Mouse (Mus musculus) c-Kit-negative CD71-positive TER-119-positive erythroid progenitor cells, embryonic 14.5 days (primary cell): ENCODE measurements around the gene Pnpla8.
"Not testable (repeated sequence)": the region's sequence is repeated elsewhere in the genome, so short reads cannot be mapped to it uniquely, and the experiment has no call there.

ENCODE experiments used
- DNase-seq: peaks from one replicate; pipeline ENCODE4 v3.0.0-alpha.2; 2013; ENCODE audit warnings: low read depth, low spot score

Gene Pnpla8

GRCm38 (mm10) chr12:44221070-44221469 is at the start of gene Pnpla8:
Pnpla8 (plus strand) TSS chr12:44221370.
- DNase-seq, result not testable (repeated sequence)

DNA sequence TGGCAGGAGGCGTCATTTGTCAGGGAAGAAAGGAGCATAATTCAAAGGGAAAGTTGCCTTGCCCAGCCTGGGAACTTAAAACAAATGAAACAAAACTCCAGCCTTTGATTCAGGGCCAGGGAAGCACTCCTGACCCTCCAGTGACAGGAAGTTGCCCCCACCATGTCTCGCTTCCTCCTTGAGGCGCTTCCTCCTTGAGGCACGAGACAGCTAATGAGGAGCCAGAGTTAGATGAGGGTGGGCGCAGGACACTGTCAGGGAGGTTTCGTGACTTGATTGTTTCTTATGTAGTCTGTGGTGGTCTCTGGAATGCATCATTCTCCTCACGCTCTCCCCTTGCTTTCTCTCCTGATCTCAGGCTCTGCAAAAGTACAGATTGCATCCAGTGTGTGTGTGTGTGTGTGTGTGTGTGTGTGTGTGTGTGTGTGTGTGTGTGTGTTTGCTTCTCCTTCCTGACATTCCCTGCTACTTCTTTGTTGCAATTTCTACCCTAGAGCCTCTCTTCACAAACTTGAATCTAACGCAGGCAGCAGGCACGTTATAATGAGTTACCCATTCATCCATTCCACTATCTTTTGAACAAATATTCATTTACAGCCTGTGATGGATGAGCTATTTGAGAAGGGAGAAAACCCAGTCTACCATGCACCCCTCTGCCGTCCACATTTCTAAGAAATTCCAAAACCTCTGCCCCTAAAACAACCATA is 44.7 kb upstream of the Pnpla8 start:
- DNase-seq, result no peak

DNA sequence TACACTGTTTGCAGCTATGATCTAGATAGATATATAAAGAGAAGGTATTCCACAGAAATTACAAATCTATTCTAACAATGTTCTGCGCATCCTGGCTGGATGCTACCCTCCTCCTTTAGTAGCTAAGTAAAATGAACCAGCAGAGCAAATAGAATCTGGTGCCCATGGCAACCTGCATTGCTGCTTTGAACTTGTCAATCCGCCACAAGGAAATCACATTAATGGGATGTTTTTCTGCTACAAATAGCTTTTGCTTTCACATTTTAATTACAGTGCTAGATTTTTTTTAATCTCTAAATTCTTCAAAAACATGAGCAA is 44.2 kb upstream of the Pnpla8 start:
- no peak for DNase-seq

GRCm38 (mm10) chr12:44181081-44181982 is 39.8 kb upstream of the Pnpla8 start:
- DNase-seq, result no peak

DNA sequence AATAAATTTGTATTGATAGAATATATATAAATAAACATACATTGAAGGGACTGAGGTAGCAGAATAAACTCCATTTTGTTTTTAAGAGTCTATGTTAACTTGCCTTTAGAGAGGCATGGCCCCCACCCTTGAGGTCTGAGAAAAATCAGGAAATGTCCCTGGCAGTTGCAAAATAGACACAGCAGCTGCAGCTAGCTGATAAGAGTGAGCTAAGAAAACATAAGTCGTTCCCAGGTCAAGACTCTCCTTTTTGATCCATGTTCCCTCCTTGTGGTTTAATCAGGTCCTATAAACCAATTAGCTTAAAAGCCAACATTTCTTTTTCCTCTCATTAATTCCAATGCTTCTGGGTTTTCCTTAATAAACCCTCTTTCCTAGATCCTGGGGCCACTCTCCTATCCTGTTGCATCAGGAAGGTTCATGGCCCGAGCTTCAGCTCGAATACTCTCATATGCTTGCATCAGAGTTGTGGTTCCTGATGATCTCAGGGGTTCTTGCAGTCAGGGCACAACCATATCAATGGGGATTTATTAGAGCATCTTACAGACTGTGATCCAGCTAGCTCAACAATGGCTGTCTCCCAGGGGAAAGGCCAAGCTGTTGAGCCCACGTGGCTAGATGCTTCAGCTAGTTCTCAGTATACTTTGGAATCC is 23.2 kb upstream of the Pnpla8 start:
- no peak for DNase-seq

GRCm38 (mm10) chr12:44209141-44209823 is 11.9 kb upstream of the Pnpla8 start:
- no peak for DNase-seq

DNA sequence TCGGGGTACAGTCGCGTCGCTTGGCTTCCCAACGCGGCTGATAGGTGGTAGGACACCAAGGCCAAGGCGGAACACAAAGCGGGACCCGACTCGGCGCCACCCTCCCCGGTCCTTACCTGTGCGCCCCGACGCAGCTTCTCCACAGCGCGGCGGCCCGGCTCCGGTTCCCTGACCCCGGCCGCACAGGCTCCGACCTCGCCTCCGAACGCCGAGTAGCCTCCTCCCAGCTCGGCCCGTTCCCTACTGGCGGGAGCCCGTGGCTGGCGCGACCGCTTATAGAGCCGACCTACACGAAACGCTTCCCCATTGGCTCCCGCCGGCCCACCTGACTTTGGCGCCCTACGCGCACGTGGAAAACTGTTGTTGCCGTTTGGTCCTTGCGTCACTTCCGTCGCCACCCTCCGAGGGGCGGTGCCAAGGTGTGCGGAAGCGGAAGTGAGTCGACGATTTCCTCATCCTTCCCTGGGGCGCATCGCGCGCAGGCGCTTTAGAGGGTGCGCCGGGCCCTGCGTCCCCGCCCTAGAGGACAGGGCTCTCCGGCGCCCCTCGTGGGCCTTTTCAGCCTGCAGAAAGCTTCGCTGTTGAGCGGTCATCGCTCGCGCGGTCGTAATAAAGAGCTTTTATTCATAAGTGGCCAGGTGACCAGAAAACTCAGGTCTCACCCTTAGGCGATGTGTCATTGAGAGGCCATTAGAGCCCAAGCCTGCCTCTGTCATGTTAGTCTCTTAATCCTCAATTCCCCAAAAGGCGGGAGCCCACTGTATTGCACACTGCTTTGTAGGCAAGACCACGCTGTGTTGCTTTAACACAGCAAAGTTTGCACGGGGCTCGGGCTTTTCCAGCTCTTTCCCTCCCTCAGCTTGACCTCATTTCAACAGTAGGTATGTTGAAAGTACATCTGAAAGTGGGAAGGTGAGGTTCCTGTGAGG is 11.1 kb upstream of the Pnpla8 start, which contains the start of gene Dnajb9:
Gene Dnajb9 (minus strand): TSS at position 503 of the 929 bp plus-strand sequence.
- peak; percentile 96 for DNase-seq

GRCm38 (mm10) chr12:44211555-44211954 is 9.6 kb upstream of the Pnpla8 start:
- no peak for DNase-seq

- no peak for DNase-seq
These were observed 634 bp downstream of the Pnpla8 start for GRCm38 (mm10) chr12:44221651-44222356.

DNA sequence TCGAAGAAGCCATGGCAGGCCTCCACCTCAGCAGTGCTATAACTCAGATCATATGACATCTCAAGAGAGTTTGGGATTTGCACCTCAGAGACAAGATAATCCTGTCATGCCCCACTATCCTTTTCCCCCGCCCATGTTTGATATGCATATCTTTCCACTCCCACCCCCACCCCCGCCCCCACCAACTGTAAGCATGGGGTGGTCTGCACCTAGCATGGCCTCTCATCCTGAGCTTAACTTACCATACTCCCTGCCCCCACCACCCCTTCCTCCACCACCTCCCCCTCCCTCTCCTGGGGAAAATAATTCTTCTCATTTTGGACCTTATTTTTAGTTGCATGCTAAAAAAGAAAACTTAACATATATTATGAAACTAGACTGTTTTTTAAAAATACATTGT is 1.9 kb downstream of the Pnpla8 start:
- DNase-seq, result no peak

GRCm38 (mm10) chr12:44224650-44225049 is 3.5 kb downstream of the Pnpla8 start:
- no peak for DNase-seq

DNA sequence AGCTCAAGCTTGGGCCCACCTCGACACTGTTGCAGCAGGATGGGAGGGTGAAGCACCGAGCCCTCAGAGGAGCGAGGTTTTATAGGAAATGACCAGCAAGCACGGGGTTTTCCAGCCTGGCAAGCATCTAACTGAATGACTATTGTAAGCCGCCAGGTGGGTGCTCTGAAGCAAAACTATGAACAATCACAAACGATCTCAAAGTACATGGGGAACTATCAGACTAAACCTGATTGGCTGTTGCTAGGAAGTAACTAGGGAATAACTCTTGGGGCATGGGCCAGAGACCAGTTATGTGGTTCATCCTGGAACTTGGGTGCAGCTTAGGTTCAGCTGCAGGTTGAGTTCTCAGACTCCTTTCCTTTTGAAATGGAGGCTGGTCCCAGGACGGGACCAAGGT is 19.9 kb downstream of the Pnpla8 start:
- DNase-seq, result no peak

GRCm38 (mm10) chr12:44242407-44242806 is 21.2 kb downstream of the Pnpla8 start:
- DNase-seq, result no peak

DNA sequence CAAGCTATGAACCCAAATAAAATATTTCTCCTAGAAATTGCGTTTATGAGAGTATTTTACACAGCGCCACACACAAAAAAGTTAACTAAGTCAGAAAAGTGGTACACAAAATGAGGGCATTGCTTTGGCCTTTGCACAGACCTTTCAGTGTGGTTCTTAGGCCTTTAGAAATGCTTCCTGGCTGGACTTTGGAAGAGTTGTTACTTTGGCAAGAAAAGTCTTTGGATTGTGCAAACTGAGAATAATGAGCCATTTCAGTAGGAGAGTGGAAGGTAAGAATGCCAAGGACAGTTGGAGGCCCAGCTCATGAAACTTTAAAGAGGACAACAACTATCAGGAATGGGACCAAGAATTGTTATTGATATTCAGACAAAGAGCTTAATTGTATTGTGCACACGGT is 24.6 kb downstream of the Pnpla8 start:
- DNase-seq, result no peak

- no peak for DNase-seq
These were observed 27.3 kb downstream of the Pnpla8 start for GRCm38 (mm10) chr12:44248309-44248977.

GRCm38 (mm10) chr12:44262612-44263011 is 41.4 kb downstream of the Pnpla8 start:
- no peak for DNase-seq

- DNase-seq, result no peak
These were observed 44.5 kb downstream of the Pnpla8 start for GRCm38 (mm10) chr12:44265651-44266050.

GRCm38 (mm10) chr12:44267196-44267595 is 46.0 kb downstream of the Pnpla8 start:
- DNase-seq, result no peak

DNA sequence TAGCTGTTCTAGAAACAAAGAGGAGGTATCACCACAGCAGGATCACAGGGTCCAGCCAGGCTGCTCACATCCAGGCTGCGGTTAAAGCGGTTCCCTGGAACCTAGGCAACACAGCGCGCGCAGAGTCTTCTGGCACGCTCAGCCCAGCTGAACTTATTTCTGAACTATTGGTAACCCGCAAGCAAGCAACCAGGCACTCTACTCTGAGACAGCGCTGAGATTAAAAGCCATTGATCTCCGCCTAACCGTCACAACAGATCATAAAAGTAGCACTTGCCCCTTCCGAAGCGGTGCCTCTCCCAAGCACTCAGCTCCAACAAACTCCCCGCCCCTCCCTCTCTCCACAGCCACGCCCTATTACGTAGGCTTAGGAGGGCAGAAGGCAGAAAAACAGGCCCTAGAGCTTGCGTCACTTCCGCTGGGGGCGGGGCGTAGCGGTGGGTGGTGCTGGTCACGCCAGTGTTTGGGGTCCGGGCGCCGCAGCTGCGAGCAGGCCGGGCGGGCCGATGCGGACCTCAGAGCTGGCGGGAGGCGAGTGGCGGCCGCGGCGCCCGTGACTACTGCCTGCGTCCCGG is 47.6 kb downstream of the Pnpla8 start:
- peak; percentile 98 for DNase-seq
